Mouse (Mus musculus): ENCODE results near the gene Filip1l.

- no peak for TF ChIP-seq POLR2A (IDR thresholded peaks at IDR 0.05; ENCODE audit: insufficient read length, low read depth)
- TF ChIP-seq POLR2AphosphoS2 (IDR thresholded peaks at IDR 0.05; ENCODE audit: insufficient read length, low read depth), result no peak
- no peak for TF ChIP-seq CEBPB (IDR thresholded peaks at IDR 0.05; ENCODE audit: insufficient read depth, poor library complexity, severe bottlenecking)
- TF ChIP-seq USF1 (IDR thresholded peaks at IDR 0.05; ENCODE audit: low read depth), result no peak
- TF ChIP-seq TCF12 (IDR thresholded peaks at IDR 0.05; ENCODE audit: insufficient read depth, poor library complexity, severe bottlenecking), result no peak
Observed at GRCm38 (mm10) chr16:57509099-57509498, 156.2 kb downstream of the Filip1l start.
